Mouse (Mus musculus) kidney, embryonic 14.5 days (tissue): ENCODE results near the gene Csnk2b. TPM values are rescaled to one million over a fixed set of nuclear protein-coding genes. Genes with fewer than 3 reads are reported as not detected.

Source experiments
- ATAC-seq: fragments of 200-750 bp; cut with Nextera tagmentation; 2 replicates; pipeline ENCODE4 v1.8.0; 2017; ENCODE audit warnings: moderate number of reproducible peaks, mild to moderate bottlenecking, moderate TSS enrichment, moderate library complexity; ENCODE audit not compliant: low FRiP score, low TSS enrichment
- H3K27ac ChIP-seq: fragments of 300-500 bp; sonication (generic); 2 replicates; pipeline ENCODE4 v1.5.1; 2014; ENCODE audit warnings: low read depth, mild to moderate bottlenecking, low read length, moderate library complexity, mixed read lengths
- H3K27me3 ChIP-seq: fragments of 300-500 bp; sonication (generic); 2 replicates; pipeline ENCODE4 v1.6.1; 2014; ENCODE audit warnings: mild to moderate bottlenecking, low read length; ENCODE audit not compliant: control insufficient read depth, insufficient read depth
- H3K36me3 ChIP-seq: fragments of 300-500 bp; sonication (generic); 2 replicates; pipeline ENCODE4 v1.6.1; 2014; ENCODE audit warnings: low read length, mixed read lengths; ENCODE audit not compliant: control insufficient read depth, insufficient read depth
- H3K4me1 ChIP-seq: fragments of 300-500 bp; sonication (generic); 2 replicates; pipeline ENCODE4 v1.6.1; 2014; ENCODE audit warnings: low read length, mixed read lengths; ENCODE audit not compliant: control insufficient read depth, insufficient read depth
- H3K4me2 ChIP-seq: fragments of 300-500 bp; sonication (generic); replicated peaks from 2 replicates; pipeline ENCODE4 v1.6.1; 2014; ENCODE audit warnings: low read depth, mild to moderate bottlenecking, low read length
- H3K4me3 ChIP-seq: fragments of 300-500 bp; sonication (generic); 2 replicates; pipeline ENCODE4 v1.5.1; 2014; ENCODE audit warnings: mild to moderate bottlenecking, low read length
- H3K9ac ChIP-seq: fragments of 300-500 bp; sonication (generic); 2 replicates; pipeline ENCODE4 v1.6.1; 2014; ENCODE audit warnings: low read depth, mild to moderate bottlenecking, low read length, moderate library complexity
- H3K9me3 ChIP-seq: fragments of 300-500 bp; sonication (generic); 2 replicates; pipeline ENCODE4 v1.6.1; 2016; ENCODE audit warnings: low read length; ENCODE audit not compliant: control insufficient read depth
- WGBS: fragments of 180-500 bp; shearing (Covaris S2); extraction: QIAGEN DNeasy Blood & Tissue Kit; methylation state at CpG from one replicate; pipeline ENCODE4 v1.1.7; 2014; 5-methylcytosine and 5-hydroxymethylcytosine counted together
- polyA plus RNA-seq: library from polyadenylated mRNA; unstranded; fragments of >200 nt; fragmentation: Nextera tagmentation; extraction: Ambion mirVana; gene quantifications from 2 replicates; pipeline ENCODE4 v1.2.1, GENCODE M21; 2014

Gene Csnk2b
- polyA plus RNA-seq, 1 experiment from 2014 or later = 334 TPM

DNA sequence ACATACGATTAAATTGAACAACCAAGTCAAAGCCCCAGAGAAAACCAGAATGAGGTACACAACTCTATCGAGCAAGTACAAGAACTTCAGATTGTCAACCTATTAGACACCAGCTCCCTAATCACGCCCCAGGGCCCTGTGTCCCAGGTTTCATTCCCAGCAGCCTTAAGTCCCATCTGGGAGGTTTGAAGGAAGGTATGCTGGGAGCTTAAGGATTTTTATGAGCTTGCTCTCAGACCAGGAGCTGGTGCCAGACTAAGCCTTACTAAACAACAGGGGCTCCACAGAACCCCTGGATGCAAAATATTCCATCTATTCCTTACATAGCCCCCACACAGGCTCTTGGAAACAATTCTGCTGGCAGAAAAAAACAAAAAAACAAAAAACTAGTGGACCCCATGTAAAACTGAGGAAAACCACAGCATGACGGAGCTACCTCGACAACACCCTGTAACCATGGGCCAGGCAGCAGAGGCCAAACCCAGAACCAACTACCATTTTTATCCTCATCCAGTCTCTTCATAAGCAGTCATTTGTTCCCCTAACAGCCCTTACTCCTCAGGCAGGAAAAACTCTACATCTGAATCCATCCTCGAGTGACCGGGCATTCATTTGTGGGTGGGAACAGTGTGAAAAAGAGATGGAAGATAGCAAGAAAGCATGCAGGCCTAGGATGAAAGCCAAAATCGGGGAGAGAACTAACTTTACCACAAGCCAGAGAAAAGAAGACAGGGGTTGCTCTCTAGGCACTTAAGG is 41.7 kb upstream of the Csnk2b start:
- Histone ChIP-seq H3K4me1 (peaks cover 20% of the 10 kb centered on the region; the same call in 1 of the 2 replicates), H3K4me3 (peak overlapping the region; percentile 87), H3K27me3 (no peaks in the 10 kb centered on the region), H3K36me3 (peaks cover 41% of the 10 kb centered on the region), H3K27ac (peak overlapping the region; percentile 90; the same call in 1 of the 2 replicates), H3K9ac (peak overlapping the region; percentile 97), H3K4me2 (peak overlapping the region; percentile 98), H3K9me3 (no peaks in the 10 kb centered on the region)
- 5% methylated on average over 8 of the region's 8 CpGs for WGBS
- no peak for ATAC-seq

DNA sequence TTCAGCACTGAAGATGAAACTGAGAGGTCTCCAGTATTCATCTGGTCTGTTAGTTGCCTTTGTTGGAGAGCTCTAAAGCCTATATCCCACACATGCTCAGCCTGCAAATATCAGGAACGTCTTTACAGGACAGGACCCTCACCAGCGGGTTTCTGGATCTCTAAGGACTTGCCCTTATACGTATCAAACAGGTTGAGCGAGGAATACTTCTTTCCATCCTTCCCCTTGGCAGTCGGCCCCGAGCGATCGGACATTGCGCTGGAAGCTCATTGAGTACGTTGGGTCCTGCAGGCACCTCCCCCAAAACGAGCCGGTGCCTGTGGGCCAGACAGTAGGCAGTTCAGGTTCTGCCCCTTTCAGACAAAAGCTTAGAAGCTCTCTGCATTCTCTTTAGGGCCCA is 40.9 kb upstream of the Csnk2b start:
- 31% methylated on average over 12 of the region's 12 CpGs for WGBS
- no peak overlapping the region for H3K27ac ChIP-seq

DNA sequence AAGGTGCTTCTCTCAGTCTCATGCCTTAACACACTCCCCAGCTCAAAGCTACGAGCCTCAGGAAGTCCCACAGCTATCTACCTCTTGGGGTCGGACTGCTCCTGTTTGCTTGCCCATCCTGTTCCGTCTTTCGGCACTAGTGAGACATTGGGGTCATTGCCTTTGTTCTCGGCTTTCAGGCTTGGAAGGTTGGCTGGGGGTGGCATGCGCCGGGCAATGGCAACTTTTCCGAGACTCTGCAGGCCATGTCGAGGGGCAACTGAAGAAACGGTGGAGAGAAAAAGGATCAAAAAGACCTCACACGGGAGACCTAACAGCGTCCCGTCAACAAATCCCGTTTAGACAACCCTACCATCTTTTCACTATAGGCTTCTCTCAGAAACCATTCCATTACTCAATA is 40.3 kb upstream of the Csnk2b start:
- Histone ChIP-seq H3K9ac (peak overlapping the region; percentile 97), H3K4me2 (peak overlapping the region; percentile 98), H3K27ac (no peak overlapping the region), H3K4me1 (peaks cover 20% of the 10 kb centered on the region; the same call in 1 of the 2 replicates), H3K9me3 (no peaks in the 10 kb centered on the region), H3K36me3 (peaks cover 55% of the 10 kb centered on the region), H3K4me3 (peak overlapping the region; percentile 87), H3K27me3 (no peaks in the 10 kb centered on the region)
- ATAC-seq = no peak
- 65% methylated on average over 14 of the region's 14 CpGs for WGBS

More for the DNA sequence above, 40.9 kb upstream of the Csnk2b start:
- no peaks in the 10 kb centered on the region for H3K27me3 ChIP-seq
- no peaks in the 10 kb centered on the region for H3K9me3 ChIP-seq
- peaks cover 20% of the 10 kb centered on the region; the same call in 1 of the 2 replicates for H3K4me1 ChIP-seq
- H3K36me3 ChIP-seq = peaks cover 49% of the 10 kb centered on the region
- peak overlapping the region; percentile 98 for H3K4me2 ChIP-seq
- H3K9ac ChIP-seq = peak overlapping the region; percentile 97
- ATAC-seq = no peak
- peak overlapping the region; percentile 87 for H3K4me3 ChIP-seq

GRCm38 (mm10) chr17:35161421-35161820 is 39.6 kb upstream of the Csnk2b start:
- no peak overlapping the region for H3K4me3 ChIP-seq
- H3K27ac ChIP-seq = no peak overlapping the region
- peak overlapping the region; percentile 32; the same call in 1 of the 2 replicates for H3K9ac ChIP-seq
- H3K4me2 ChIP-seq = no peak overlapping the region
- peaks cover 62% of the 10 kb centered on the region for H3K36me3 ChIP-seq
- no peak for ATAC-seq
- H3K9me3 ChIP-seq = no peaks in the 10 kb centered on the region
- H3K27me3 ChIP-seq = no peaks in the 10 kb centered on the region
- 76% methylated on average over 11 of the region's 11 CpGs for WGBS
- H3K4me1 ChIP-seq = peaks cover 20% of the 10 kb centered on the region; the same call in 1 of the 2 replicates

DNA sequence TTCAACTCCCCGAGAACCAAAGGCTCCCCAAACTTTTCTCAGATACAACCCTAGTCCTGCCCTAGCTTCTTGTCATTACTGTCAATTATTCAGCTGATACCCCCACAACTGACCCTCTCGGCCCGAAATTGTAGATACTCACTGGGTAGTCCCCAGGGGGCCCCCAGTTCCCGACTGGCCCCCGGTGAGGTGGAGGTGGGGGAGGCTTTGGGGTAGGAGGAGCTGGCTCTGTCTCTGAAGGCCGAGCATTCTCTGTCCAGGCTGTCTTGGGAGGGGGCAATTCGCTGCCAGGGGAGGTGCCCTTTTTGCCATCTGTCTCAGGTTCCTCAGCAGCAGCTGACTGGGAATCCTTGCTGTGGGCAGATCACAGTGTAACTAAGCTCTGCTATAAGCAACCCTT is 37.8 kb upstream of the Csnk2b start:
- no peak for ATAC-seq
- Histone ChIP-seq H3K36me3 (peaks cover 80% of the 10 kb centered on the region), H3K27me3 (no peaks in the 10 kb centered on the region), H3K9me3 (no peaks in the 10 kb centered on the region), H3K4me2 (no peak overlapping the region), H3K9ac (no peak overlapping the region), H3K4me3 (no peak overlapping the region), H3K4me1 (peaks cover 20% of the 10 kb centered on the region; the same call in 1 of the 2 replicates), H3K27ac (no peak overlapping the region)
- WGBS = 87% methylated on average over 7 of the region's 7 CpGs

DNA sequence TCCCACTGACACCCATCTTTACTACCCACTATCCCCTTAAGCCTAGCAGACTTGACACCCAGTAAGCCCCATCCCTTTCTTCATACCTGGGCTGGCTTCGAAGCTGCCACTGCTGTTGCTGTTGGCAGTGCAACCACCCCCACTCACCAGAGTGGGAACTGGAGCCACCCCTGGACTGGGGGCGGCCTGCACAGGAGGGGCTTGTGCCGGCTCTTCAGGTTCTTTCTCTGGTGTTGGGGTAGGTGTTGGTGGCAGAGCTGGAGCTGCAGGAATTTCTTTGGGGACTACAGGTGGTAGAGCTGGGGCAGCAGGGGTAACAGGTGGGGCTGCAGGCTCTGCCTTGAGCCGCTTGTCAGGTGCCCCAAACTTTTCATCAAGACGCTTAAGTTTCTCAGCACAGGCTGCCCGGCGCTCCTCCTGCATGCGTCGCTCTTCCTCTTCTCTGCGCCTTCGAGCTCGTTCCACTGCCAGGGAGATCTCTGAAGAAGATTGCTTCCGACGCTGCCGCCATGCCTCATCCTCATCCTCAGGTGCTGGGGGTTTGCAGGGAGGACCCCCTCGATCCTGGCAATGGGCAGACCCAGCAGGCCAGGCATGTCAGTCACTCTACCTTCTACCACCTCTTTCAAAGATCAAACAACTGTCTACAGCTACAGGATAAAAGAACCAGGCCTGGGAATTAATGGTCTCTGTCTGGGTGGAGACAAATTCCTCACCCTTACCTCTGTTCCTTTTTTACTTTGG is 37.2 kb upstream of the Csnk2b start:
- Histone ChIP-seq H3K4me3 (no peak overlapping the region), H3K4me1 (peaks cover 20% of the 10 kb centered on the region; the same call in 1 of the 2 replicates), H3K27me3 (no peaks in the 10 kb centered on the region), H3K9me3 (no peaks in the 10 kb centered on the region), H3K27ac (no peak overlapping the region), H3K36me3 (peaks cover 86% of the 10 kb centered on the region), H3K4me2 (no peak overlapping the region), H3K9ac (no peak overlapping the region)
- ATAC-seq = no peak
- 93% methylated on average over 16 of the region's 16 CpGs for WGBS

GRCm38 (mm10) chr17:35157661-35158175 is 35.9 kb upstream of the Csnk2b start:
- H3K9me3 ChIP-seq = no peaks in the 10 kb centered on the region
- no peak for ATAC-seq
- no peak overlapping the region for H3K27ac ChIP-seq
- H3K27me3 ChIP-seq = no peaks in the 10 kb centered on the region
- 90% methylated on average over 8 of the region's 8 CpGs for WGBS
- no peak overlapping the region for H3K4me2 ChIP-seq
- H3K36me3 ChIP-seq = peaks cover 99% of the 10 kb centered on the region
- H3K9ac ChIP-seq = no peak overlapping the region
- H3K4me3 ChIP-seq = no peak overlapping the region
- H3K4me1 ChIP-seq = peaks cover 14% of the 10 kb centered on the region; the same call in 1 of the 2 replicates

- Histone ChIP-seq H3K27ac (no peak overlapping the region), H3K4me1 (peaks cover 10% of the 10 kb centered on the region; the same call in 1 of the 2 replicates), H3K4me2 (no peak overlapping the region), H3K9me3 (no peaks in the 10 kb centered on the region), H3K9ac (no peak overlapping the region), H3K27me3 (no peaks in the 10 kb centered on the region), H3K36me3 (peaks cover 100% of the 10 kb centered on the region), H3K4me3 (no peak overlapping the region)
- no peak for ATAC-seq
- WGBS = 94% methylated on average over 8 of the region's 8 CpGs
Measured at GRCm38 (mm10) chr17:35157254-35157653, 35.4 kb upstream of the Csnk2b start.
